Mouse (Mus musculus): ENCODE data around the gene Ptrh2. TPM values are rescaled to one million over a fixed set of nuclear protein-coding genes. Genes with fewer than 3 reads are reported as not detected.

Ptrh2 gene
- total RNA-seq, 2 experiments from 2014 or later = 6.0 to 7.9 TPM

GRCm38 (mm10) chr11:86654096-86654495 is 29.7 kb upstream of the Ptrh2 start:
- intact Hi-C loops (cut with DNase I) = no loop called here
- Histone ChIP-seq H3K27ac (peak overlapping the region; percentile 61), H3K4me3 (no peak overlapping the region)
- no peak for DNase-seq
- TF ChIP-seq CTCF (IDR thresholded peaks at IDR 0.05) = no peak

- intact Hi-C loops (cut with DNase I) = no loop called here
- no peak for DNase-seq
- no peak overlapping the region for H3K4me3 ChIP-seq
- H3K27ac ChIP-seq = peak overlapping the region; percentile 20; the same call in 1 of the 2 replicates
- TF ChIP-seq CTCF (IDR thresholded peaks at IDR 0.05) = peak; percentile 67
These were observed 28.1 kb upstream of the Ptrh2 start for GRCm38 (mm10) chr11:86655671-86656070.

DNA sequence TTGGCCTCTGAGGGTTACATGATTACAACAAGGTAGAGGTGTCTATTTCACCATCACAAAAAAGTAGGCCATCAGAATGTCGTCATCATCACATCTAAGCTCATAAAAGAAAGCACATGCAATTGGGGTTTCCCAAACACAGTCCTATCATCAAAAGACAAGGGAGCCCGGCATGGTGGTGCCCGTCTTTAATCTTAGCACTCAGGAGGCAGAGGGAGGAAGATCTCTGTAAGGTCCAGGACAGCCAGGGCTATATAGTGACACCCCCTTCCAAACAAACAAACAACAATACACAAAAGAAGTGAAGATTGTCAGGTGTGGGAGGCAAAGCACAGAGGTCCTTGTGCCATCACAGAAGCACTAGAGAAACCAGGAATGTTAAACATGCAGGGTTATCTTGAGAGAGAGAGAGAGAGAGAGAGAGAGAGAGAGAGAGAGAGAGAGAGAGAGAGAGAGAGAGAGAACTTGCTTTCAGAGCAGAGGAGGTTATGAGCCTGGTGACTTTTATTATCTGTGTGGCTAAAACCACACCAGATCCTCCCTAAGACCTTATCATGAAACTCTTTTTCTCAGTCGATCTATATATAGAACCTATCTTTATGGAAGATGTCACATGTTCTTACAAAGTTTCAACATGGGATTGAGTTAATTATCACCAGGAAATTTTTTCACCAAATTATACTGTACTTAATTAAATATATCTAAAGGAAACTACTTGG is 26.8 kb upstream of the Ptrh2 start:
- DNase-seq = no peak
- Histone ChIP-seq H3K4me3 (no peak overlapping the region), H3K27ac (no peak overlapping the region)
- no peak for TF ChIP-seq CTCF (IDR thresholded peaks at IDR 0.05)
- intact Hi-C loops (cut with DNase I) = no loop called here

GRCm38 (mm10) chr11:86657863-86658262 is 25.9 kb upstream of the Ptrh2 start:
- no peak overlapping the region for H3K27ac ChIP-seq
- no peak for TF ChIP-seq CTCF (IDR thresholded peaks at IDR 0.05)
- intact Hi-C loops (cut with DNase I) = no loop called here

DNA sequence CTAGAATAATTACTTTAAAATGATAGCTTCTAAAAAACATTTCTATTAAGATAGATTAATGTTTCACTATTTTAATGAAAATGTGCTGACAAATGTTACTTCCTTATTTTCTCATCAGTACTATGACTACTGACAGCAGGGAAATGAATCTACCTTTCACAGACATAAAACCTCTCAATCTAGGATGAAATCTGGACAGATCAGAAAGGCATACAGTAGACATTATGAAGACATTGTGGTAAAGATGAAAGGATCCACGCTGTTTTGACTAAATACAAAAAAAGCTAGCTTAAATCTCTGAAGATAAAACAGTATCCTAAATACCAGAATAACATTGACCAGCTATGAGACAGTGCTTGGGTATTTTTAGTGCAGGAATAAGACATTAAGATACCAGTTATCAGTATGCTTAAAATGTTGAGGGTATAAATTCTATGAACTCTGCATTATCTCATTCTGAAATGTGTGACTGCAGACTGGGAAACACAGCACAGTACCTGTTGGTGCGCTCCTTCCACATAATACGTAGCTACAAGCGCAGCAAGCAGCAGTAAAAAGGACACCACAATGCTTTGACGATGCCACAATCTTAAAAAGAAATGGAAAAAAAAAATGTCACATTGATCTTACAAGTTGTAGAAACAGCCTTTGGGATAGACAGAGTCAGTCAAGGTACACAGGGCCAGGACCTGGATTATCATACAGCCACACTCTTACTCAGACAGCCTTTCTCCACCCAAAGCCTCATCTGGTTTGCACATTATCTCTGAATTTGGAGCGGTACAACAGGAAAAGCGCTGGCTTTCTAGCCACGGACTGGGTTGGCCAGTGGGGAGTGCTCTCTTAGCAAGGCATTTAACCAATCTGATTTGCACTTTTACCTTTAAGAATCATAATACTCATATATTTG is 20.5 kb upstream of the Ptrh2 start:
- DNase-seq = no peak
- intact Hi-C loops (cut with DNase I) = no loop called here
- H3K4me3 ChIP-seq = no peak overlapping the region
- H3K27ac ChIP-seq = no peak overlapping the region
- TF ChIP-seq CTCF (IDR thresholded peaks at IDR 0.05) = no peak

More at GRCm38 (mm10) chr11:86657863-86658262, 25.9 kb upstream of the Ptrh2 start:
- no peak for DNase-seq
- H3K4me3 ChIP-seq = no peak overlapping the region

DNA sequence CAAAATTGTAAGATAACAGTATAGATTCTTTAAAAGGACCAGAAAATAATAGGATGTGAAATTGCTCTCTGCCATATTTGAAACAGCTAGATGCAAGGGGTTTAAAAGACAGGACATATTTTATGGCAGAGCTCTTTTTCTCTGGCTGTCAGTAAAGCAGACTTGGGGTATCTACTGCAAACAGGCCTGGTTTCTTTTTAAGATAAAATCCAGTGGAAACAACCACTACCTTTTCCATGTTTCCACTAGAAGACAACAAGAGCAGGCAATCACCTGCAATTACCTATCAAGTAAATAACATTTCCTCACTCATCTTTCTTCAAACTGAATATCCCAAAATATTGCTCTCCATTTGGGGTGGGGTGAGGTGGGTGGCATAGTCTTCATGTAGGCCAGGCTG is 19.8 kb upstream of the Ptrh2 start:
- no peak for DNase-seq
- H3K27ac ChIP-seq = no peak overlapping the region
- intact Hi-C loops (cut with DNase I) = no loop called here
- no peak for TF ChIP-seq CTCF (IDR thresholded peaks at IDR 0.05)
- H3K4me3 ChIP-seq = no peak overlapping the region

- intact Hi-C loops (cut with DNase I) = no loop called here
- TF ChIP-seq CTCF (IDR thresholded peaks at IDR 0.05) = no peak
- Histone ChIP-seq H3K4me3 (no peak overlapping the region), H3K27ac (no peak overlapping the region)
- DNase-seq = no peak
These were observed 19.4 kb upstream of the Ptrh2 start for GRCm38 (mm10) chr11:86664406-86664805.

GRCm38 (mm10) chr11:86667553-86667952 is 16.2 kb upstream of the Ptrh2 start:
- H3K27ac ChIP-seq = peak overlapping the region; percentile 93; the same call in 1 of the 2 replicates
- DNase-seq = no peak
- no peak for TF ChIP-seq CTCF (IDR thresholded peaks at IDR 0.05)
- intact Hi-C loops (cut with DNase I) = no loop called here
- H3K4me3 ChIP-seq = no peak overlapping the region

- TF ChIP-seq CTCF (IDR thresholded peaks at IDR 0.05) = no peak
- H3K4me3 ChIP-seq = no peak overlapping the region
- DNase-seq = no peak
- intact Hi-C loops (cut with DNase I) = no loop called here
- H3K27ac ChIP-seq = peak overlapping the region; percentile 93; the same call in 1 of the 2 replicates
These were observed 15.6 kb upstream of the Ptrh2 start for GRCm38 (mm10) chr11:86668169-86668568.

GRCm38 (mm10) chr11:86671041-86671675 is 12.6 kb upstream of the Ptrh2 start:
- Histone ChIP-seq H3K4me3 (peak overlapping the region; percentile 65), H3K27ac (peak overlapping the region; percentile 93)
- intact Hi-C loops (cut with DNase I) = no loop called here
- no peak for DNase-seq
- no peak for TF ChIP-seq CTCF (IDR thresholded peaks at IDR 0.05)

GRCm38 (mm10) chr11:86672772-86673171 is 11.0 kb upstream of the Ptrh2 start:
- no peak overlapping the region for H3K4me3 ChIP-seq
- intact Hi-C loops (cut with DNase I) = no loop called here
- peak overlapping the region; percentile 93 for H3K27ac ChIP-seq
- no peak for TF ChIP-seq CTCF (IDR thresholded peaks at IDR 0.05)
- DNase-seq = no peak

DNA sequence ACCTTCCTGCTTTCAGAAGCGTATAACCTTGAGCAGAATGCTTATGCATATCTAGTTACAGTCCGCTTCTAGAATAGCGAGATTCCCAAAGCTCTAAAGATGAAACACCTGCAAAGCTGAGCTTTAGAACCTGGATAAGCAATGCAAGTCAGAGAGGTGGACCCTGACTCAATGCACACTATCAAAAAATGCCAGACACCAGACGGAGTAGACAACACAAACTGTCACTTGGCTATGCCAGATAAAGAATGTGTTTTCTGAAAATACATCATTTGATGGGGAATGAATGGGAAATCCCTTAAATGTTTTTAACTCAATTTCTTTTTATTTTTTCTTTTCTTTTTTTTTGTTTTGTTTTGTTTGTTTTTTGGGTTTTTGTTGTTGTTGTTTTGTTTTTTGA is 8.3 kb upstream of the Ptrh2 start:
- TF ChIP-seq CTCF (IDR thresholded peaks at IDR 0.05) = no peak
- H3K4me3 ChIP-seq = no peak overlapping the region
- intact Hi-C loops (cut with DNase I) = no loop called here
- DNase-seq = no peak
- H3K27ac ChIP-seq = no peak overlapping the region

GRCm38 (mm10) chr11:86678957-86679356 is 4.8 kb upstream of the Ptrh2 start:
- no peak for TF ChIP-seq CTCF (IDR thresholded peaks at IDR 0.05)
- Histone ChIP-seq H3K4me3 (no peak overlapping the region), H3K27ac (peak overlapping the region; percentile 39)
- intact Hi-C loops (cut with DNase I) = no loop called here
- no peak for DNase-seq
